Mouse (Mus musculus) granulocyte monocyte progenitor cell, adult 5-6 weeks (primary cell): ENCODE results near the gene Gm3676. TPM values are rescaled to one million over a fixed set of nuclear protein-coding genes. Genes with fewer than 3 reads are reported as not detected.
"Not testable (repeated sequence)": the region's sequence is repeated elsewhere in the genome, so short reads cannot be mapped to it uniquely, and the experiment has no call there.

Source experiments
- ATAC-seq: replicated peaks from 2 replicates; pipeline ENCODE4 v1.8.0; 2016; ENCODE audit warnings: mild to moderate bottlenecking, moderate TSS enrichment, inconsistent platforms; ENCODE audit not compliant: poor library complexity, severe bottlenecking
- total RNA-seq, 2 experiments: library from RNA; stranded (forward) in 1 of 2; stranded (reverse) in 1 of 2; fragments of 200-712, 200-1000 nt in 1 of 2; fragments of >200 nt in 1 of 2; fragmentation: Nextera tagmentation in 1 of 2; gene quantifications; 2 replicates each; pipeline ENCODE4 v1.2.3; 2014 to 2017

Gm3676 gene
- total RNA-seq (2014; fragmentation: Nextera tagmentation) (not detected in 2 replicates), total RNA-seq (2017) (not detected in 2 replicates)

DNA sequence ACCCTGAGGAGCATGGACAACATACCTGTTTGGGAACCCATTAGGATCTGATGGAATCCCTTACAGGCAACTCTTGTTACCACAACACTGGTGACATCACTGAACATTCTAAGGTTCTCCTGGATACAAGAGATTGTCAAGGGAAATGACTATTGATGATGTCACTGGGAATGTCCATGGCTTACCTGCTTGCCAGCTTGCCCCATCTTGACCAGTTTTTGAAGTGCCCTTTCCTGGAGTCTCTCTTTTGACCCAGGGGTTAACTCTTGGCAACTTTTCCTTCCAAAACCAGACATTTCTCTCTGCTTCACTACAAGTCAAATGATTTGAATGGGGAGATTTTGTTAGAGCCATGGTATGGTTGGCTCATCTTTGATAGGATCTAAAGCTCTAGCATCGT, at the start of gene Gm3676:
Gm3676 (minus strand) TSS at position 101 of the 400 bp plus-strand sequence.
- ATAC-seq = not testable (repeated sequence)

DNA sequence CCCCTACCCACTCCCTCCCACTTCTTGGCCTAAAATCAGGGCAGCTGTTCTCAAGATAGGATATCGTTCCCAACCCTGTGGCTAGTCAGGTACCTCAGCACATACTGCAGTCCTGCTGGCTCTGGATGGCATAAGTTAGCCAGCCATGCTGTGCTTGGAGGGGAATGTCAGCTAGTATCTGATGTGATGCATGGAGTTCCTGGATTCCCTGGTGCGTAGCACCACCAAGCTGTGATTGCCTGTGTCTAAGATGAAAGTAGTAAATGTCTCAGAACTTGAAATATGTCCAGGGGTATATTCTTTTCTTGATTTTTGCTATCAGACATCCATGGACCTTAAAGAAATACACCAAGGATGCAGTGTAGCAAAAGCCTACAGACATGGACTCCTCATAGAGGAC, 1.9 kb upstream of the Gm3676 start:
- ATAC-seq = not testable (repeated sequence)

DNA sequence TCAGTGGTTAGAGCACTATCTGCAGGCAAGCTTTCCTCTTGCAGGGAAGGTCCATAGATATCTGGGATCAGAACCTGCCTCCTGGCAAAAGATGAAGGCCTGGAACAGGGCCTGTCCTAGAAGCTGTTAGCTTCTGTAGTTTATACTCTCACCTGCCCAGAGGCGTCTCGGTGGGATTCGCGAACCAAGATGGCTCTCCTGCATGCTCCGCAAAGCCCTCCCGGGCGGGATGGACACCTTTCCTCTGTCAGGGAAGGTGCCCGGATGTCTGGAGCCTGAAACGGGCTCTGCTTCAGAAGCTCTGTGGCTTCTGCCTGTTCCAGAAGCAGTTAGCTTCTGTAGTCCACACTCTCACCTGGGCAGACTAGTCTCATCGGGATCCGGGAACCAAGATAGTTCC, 16.1 kb downstream of the Gm3676 start:
- not testable (repeated sequence) for ATAC-seq

DNA sequence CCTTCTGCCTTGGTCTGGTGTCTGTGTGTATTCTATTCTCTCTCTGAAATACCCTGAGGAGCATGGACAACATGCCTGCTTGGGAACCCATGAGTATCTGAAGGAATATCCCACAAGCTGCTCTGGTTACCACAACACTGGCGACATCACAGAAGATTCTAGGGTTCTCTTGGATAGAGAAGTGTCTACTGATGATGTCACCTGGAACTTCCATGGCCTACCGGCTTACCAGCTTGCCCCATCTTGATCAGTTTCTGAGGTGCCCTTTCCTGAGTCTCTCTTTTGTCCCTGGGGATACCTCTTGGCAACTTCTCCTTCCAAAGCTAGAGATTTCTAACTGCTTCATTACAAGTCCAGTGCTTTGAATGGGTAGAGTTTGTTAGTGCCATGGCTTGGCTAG, 21.8 kb downstream of the Gm3676 start, which contains the start of gene Gm3072:
Gm3072 (minus strand) TSS at position 101 of the 400 bp plus-strand sequence.
- ATAC-seq = not testable (repeated sequence)

DNA sequence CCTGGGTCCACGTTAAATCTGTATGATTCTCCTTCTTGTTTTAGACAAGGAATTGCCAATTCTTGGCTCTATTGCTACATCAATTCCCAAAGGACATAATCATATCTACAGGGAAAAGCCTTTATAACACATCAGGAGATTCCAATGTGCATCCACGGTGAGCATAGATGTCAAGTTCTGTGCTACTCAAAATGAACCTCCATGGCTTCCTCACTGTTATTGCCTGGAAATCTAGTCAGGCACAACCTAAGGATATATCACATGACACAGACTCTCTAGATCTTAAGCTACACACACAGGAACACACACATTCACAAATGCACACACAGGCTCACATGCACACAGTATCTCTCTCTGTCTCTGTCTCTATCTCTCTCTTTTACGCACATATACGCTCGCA, 23.8 kb downstream of the Gm3676 start:
- ATAC-seq = not testable (repeated sequence)

DNA sequence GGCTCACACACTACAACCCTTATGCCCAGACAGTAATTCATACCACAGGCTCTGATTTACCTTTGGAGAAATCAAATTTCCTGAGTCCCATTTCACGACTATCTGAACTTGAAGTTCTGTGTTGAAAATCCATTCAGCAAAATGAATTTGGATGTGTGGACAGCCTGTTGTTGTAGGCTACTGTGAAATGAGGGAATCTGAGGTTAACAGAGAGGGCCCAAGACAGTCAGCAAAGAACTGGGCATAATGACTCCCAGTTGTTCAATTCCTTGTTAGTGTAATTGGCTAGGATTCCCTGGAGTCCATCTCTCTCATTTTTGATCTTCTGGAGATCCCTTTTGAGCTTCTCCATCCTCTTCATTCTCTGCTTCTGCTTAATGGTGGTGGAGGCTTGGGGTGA, 35.6 kb downstream of the Gm3676 start:
- not testable (repeated sequence) for ATAC-seq

DNA sequence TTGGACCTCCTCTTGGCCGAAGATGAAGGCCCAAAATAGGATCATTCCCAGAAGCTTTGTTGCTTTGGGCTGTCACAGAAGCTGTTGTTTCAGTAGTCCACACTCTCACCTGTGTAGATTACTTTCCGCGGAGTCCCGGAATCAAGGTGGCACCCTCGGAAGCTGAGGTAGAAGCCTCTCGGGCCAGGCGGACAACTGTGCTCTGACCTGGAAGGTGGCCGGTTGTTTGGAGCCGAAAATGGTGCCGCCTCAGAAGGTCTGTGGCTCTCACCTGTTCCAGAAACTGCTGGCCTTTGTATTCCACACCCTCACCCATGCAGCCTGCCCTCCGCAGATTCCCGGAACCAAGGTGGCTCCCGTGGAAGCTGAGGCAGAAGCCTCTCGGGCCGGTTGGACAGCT, 45.4 kb downstream of the Gm3676 start:
- ATAC-seq = not testable (repeated sequence)

Other genes with a start within 250 kb of the Gm3676 start
- gene Gm6482, start 238.2 kb downstream of the Gm3676 start, total RNA-seq (2014; fragmentation: Nextera tagmentation) = not detected in 2 replicates
- not detected in 2 replicates for gene Gm6482, start 238.2 kb downstream of the Gm3676 start, total RNA-seq (2017)
- gene Gm7954, start 193.0 kb downstream of the Gm3676 start, total RNA-seq (2014; fragmentation: Nextera tagmentation) = not detected in 2 replicates
- not detected in 2 replicates for gene Gm7954, start 193.0 kb downstream of the Gm3676 start, total RNA-seq (2017)
- gene Gm3486, start 157.0 kb downstream of the Gm3676 start, total RNA-seq (2014; fragmentation: Nextera tagmentation) = not detected in 2 replicates
- not detected in 2 replicates for gene Gm3486, start 157.0 kb downstream of the Gm3676 start, total RNA-seq (2017)
- not detected in 2 replicates for gene Gm7970, start 90.9 kb downstream of the Gm3676 start, total RNA-seq (2014; fragmentation: Nextera tagmentation)
- not detected in 2 replicates for gene Gm7970, start 90.9 kb downstream of the Gm3676 start, total RNA-seq (2017)
- not detected in 2 replicates for gene 1700049E17Rik2, start 73.3 kb downstream of the Gm3676 start, total RNA-seq (2014; fragmentation: Nextera tagmentation)
- gene 1700049E17Rik2, start 73.3 kb downstream of the Gm3676 start, total RNA-seq (2017) = not detected in 2 replicates
- not detected in 2 replicates for gene Gm3072, start 21.9 kb downstream of the Gm3676 start, total RNA-seq (2014; fragmentation: Nextera tagmentation)
- not detected in 2 replicates for gene Gm3072, start 21.9 kb downstream of the Gm3676 start, total RNA-seq (2017)
- not detected in 2 replicates for gene Gm8068, start 55.4 kb upstream of the Gm3676 start, total RNA-seq (2014; fragmentation: Nextera tagmentation)
- not detected in 2 replicates for gene Gm8068, start 55.4 kb upstream of the Gm3676 start, total RNA-seq (2017)
- not detected in 2 replicates for gene Gm7929, start 104.1 kb upstream of the Gm3676 start, total RNA-seq (2014; fragmentation: Nextera tagmentation)
- gene Gm7929, start 104.1 kb upstream of the Gm3676 start, total RNA-seq (2017) = not detected in 2 replicates
- gene Gm47189, start 126.0 kb upstream of the Gm3676 start, total RNA-seq (2014; fragmentation: Nextera tagmentation) = not detected in 2 replicates
- gene Gm47189, start 126.0 kb upstream of the Gm3676 start, total RNA-seq (2017) = not detected in 2 replicates